Mouse (Mus musculus): ENCODE measurements around the gene Ccdc3.
A peak's percentile ranks its signal among the peaks of the same experiment; 100 is the strongest.

Gene Ccdc3

GRCm38 (mm10) chr2:5137500-5138286 is at the start of gene Ccdc3:
TSS of gene Ccdc3 (plus strand) at chr2:5137776.
- peak; percentile 9 to 12 for DNase-seq

DNA sequence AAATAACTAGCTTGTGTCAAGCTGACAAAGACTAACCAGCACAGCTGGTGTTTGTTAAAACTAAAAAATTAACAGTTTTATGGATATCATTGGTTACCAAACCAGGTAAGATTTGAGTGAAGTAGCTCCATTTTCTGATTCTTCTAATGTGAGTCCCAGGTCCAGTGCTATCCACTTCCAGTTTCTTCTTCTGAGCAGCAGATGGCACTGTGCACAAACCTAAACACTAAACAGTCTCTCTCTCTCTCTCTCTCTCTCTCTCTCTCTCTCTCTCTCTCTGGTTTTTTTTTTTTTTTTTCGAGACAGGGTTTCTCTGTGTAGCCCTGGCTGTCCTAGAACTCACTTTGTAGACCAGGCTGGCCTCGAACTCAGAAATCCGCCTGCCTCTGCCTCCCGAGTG is 47.2 kb upstream of the Ccdc3 start:
- peak in 1 of 2 experiments; percentile 38 for DNase-seq

GRCm38 (mm10) chr2:5094876-5095275 is 42.7 kb upstream of the Ccdc3 start:
- no peak for DNase-seq

DNA sequence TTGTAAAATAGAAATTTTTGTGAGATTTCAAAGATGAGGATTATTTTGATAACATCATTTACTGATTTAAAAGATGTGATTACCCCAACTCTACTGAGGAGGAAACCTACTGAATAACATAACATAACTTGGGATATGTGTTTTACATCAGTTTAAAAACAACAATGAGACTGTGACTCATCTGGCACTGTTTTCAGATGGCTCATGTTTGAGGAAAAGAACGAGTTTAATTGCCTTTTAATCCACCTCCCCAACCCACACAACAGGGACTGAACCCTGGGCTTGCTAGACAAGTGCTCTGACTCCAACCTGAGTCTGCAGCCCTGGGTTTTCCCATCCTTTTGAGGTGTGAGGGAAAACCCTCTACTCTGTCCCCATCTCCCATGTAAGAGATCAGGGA is 42.3 kb upstream of the Ccdc3 start:
- DNase-seq = no peak

- no peak for DNase-seq
Observed at GRCm38 (mm10) chr2:5097786-5098445, 39.7 kb upstream of the Ccdc3 start.

DNA sequence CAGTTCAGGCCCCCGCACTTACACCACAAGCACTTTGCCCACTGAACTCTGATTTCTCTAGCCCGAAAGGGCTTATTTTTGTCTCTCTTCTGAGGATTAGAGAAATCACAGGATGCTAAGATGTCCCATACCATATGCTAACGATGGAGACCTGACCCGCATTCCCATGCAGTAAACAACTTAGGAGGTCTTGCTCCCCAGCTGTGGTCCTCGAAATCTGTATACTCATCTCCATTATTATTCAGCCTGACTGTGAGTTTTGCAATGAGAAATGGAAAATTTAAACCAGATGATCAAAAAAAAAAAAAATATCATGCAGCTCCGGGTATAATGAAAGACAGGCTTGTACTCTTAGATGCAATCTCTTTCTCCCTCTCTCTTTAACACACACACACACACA is 38.4 kb upstream of the Ccdc3 start:
- no peak for DNase-seq

DNA sequence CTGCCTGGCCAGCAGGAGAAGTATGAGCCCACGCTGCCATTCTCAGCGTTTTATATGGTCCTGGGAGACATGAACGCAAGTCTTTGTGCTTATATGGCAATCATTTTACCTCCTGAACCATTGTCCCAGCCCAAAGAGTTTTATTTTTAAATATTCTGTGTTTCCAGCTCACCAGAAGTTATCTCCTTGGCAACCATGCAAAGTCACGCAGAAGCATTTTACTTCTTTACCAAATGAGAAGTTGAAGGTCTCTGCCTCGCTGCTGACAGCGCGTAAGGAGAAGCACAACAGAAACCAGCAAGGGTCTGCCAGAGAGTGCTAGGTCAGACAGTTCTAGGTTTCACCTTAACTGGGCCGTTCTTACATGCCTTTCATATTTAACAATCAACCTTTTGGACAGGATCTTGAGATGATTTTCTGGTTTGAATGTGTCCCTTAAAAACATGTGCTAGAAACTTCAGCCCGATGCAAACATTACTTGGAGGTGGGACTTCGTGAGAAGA is 35.8 kb upstream of the Ccdc3 start:
- DNase-seq = no peak

- DNase-seq = no peak
Observed at GRCm38 (mm10) chr2:5102891-5103290, 34.7 kb upstream of the Ccdc3 start.

- no peak for DNase-seq
Observed at GRCm38 (mm10) chr2:5112785-5113291, 24.7 kb upstream of the Ccdc3 start.

- DNase-seq = no peak
Observed at GRCm38 (mm10) chr2:5114386-5114785, 23.2 kb upstream of the Ccdc3 start.

GRCm38 (mm10) chr2:5116856-5117532 is 20.6 kb upstream of the Ccdc3 start:
- DNase-seq = no peak

- DNase-seq = no peak
Observed at GRCm38 (mm10) chr2:5125506-5125905, 12.1 kb upstream of the Ccdc3 start.

DNA sequence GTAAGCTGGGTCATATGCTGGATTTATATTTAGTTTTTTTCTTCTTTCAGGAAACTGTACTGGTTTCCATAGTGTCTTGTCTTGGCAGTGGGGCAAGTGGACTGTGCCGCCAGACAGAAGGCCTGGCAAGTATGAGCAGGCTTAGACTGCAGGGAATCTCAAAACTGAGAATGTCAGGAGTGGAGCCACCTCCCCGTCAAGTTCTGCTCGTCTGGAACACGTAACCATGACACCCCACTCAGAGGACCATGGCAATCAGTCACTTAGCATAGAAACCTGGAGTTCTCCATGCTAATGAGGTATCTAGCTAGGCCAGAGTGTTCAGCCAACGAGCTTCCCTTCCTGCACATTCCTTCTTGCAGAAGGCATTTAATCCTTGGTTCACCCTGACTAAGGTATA is 10.2 kb upstream of the Ccdc3 start:
- peak in 1 of 2 experiments; percentile 21 for DNase-seq

GRCm38 (mm10) chr2:5129099-5129498 is 8.5 kb upstream of the Ccdc3 start:
- no peak for DNase-seq

DNA sequence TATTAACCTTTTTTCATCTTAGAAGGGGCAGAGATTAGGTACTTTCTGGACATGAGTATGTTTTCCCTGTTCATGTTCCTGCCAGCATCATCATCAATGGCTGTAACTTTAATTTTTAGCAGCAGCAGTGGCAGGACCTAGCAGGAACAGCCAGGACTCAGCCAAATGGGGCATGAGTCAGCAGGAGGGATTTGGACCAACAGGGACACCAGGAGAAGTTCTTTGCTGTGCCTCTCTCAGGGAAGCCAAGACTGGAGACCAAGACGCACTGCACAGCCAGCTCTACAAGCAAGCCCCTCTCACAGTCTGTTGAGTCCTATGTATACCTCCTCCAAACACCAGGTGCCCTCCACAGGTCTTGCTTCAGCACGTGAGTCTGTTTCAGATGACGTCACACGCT is 5.5 kb upstream of the Ccdc3 start:
- DNase-seq = no peak

DNA sequence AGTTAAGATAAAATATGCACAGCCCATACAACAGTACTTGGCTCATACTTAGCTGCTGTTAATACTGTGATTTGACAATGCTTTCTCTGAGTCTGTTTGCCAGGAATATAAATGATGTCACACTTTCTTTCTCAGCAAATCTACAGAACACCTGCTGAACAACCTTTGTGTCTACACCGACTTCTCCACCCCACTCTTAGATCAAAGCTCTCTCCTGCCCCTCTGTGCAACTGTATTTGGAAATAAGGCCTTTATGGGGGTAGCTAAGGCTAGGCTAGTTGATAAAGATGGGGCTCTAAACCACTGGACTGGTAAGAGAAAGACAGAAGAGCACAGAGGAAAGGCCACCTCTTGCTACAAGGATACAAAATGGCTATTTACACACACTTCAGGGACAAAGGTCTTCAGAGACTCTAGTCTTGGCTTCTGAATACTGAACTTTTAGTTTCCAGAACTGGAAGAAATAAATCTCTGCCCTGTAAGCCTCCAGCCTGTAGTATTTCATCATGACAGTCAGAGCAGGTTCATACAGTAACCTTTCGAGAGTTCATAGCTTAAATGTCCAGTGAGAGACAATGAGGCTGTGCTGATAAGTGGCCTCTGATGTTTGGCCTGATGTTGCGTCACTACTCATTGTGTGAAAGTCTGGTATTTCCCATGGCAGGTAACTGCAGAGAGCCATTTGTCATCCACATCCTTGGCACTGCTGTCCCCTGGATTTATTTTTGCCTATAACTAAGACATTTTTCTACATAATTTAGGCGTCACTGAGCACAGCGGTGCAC is 2.4 kb upstream of the Ccdc3 start:
- DNase-seq = no peak

DNA sequence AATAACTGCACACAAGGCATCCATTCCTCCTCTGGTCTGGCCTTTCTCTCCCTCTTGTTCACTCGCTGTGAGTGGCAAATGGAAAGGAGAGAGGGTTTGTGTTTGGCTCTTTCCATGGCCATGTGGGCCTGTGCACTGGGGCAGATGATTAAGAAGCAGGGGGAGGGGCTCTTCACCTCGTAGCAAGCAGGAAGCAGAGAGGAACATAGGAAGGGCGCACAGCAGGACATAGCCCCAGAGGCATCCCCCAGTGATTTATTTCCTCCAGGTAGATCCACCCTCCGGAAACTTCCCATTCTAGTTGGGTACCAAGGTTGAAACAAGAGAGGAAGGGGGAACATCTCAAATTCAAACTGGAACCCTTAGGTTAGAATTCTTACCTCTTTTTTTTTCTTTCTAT is 2.4 kb downstream of the Ccdc3 start:
- DNase-seq = no peak

DNA sequence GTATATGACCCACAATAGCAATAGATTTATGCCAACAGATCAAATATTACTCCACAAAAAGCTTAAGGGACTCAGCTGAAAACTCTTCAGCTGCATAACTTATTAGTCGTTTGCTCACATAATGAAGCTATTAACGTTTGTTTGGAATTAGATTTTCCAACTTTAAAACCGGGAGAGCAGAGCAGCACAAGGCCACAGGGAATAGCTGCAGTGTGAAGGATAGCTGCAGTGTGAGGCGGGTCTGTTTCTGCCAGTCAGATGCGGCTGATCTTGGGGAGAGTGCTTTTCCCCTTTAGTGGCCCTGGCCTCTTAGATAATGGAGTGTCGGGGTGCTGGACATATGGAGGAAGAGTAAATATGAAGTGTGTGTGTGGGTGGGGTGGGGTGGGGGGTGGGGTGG is 6.9 kb downstream of the Ccdc3 start:
- no peak for DNase-seq

DNA sequence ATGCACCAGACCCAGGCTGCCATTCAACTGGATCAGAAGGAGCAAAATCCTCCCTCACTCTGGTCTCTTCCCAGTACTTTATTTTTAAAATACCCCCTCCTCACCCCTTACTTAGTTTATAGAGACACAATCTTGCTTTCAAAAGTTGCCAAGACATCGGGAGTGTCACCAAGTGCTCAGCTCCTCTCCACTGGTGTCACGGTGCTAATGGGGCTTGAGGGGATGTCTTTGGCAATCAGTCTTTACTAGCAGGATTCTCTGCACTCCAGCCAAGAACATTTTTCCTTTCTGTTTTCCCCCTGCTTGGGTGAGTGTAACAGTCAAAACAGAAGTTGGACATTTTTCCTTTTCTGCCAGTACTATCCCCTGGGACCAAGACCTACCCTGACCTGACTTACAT is 10.3 kb downstream of the Ccdc3 start:
- no peak for DNase-seq

- no peak for DNase-seq
Observed at GRCm38 (mm10) chr2:5154711-5155110, 17.1 kb downstream of the Ccdc3 start.

GRCm38 (mm10) chr2:5160236-5160848 is 22.8 kb downstream of the Ccdc3 start:
- no peak for DNase-seq

All from cerebellum, postnatal 25 days (tissue).